Mouse (Mus musculus): ENCODE data around the gene Acap3.

DNA sequence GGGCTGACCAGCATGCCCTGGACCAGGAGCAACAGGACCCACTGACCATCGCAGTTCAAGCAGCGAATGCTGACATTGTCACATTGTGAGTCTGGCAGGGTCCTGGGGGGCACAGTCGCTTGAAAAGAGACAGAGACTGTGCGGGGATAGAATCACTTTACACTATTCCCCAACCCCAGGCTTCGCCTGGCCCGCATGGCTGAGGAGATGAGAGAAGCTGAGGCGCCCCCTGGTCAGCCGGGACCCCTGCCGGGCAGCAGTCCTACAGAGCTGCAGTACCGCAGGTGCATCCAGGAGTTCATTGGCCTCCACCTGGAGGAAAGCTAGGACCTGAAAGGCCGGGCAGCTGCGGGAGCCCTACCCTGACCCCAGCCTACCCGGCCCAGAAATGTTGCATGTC is 14.0 kb downstream of the Acap3 start:
- TF ChIP-seq GATA1 (IDR thresholded peaks at IDR 0.05; ENCODE audit: low read length) (no peak), TAL1 (IDR thresholded peaks at IDR 0.05; ENCODE audit: low read length) (no peak)
